In the genomic region with DNA sequence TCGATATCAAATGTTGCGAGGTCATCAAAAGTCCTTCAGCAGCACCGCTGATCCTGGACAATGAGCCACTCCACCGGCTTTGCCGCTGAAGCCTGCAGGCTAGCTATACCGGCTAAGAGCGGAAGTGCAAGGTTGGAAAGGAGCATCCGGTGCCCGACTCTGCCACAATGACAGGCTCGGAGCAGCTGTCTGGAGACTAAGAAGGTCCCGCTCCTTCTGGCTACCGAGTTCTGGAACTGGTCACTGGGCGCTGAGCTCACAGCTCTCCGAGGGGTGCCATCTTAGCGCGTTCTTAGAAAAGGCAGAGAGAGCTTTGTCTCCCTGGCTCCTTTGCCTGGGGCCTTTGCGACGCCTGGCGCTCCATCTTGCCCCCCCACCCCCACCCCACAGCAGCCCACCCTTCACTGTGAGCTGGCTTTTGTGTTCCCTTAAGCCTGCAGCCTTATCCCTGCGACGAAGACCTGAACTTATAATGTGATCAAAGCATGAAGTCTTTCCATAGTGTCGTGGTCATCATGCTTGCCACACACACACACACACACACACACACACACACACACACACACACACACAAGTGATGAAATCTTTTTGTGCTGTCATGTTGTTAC, we compare ENCODE assay signal across 8 mouse cellular contexts. TPM values are rescaled to one million over a fixed set of nuclear protein-coding genes. Genes with fewer than 3 reads are reported as not detected.
DNase-seq lines count a peak whose midpoint lies in the region; ATAC-seq lines count a peak whose summit lies in the region.

No protein-coding gene starts in this region.

- H3K4me1 ChIP-seq in erythroblast, embryonic 14.5 days (ENCODE audit: control insufficient read depth), result peaks cover 8% of the 10 kb centered on the region
- peaks cover 38% of the 10 kb centered on the region for H3K4me1 ChIP-seq in heart, embryonic 16.5 days (ENCODE audit: control insufficient read depth, insufficient read depth, low read length)
- H3K4me1 ChIP-seq in limb, embryonic 15.5 days, result peaks cover 25% of the 10 kb centered on the region

- WGBS in heart, embryonic 16.5 days, result 14% methylated on average over 22 of the region's 22 CpGs
- 19% methylated on average over 22 of the region's 22 CpGs for WGBS in limb, embryonic 15.5 days

- no peaks in the 10 kb centered on the region for H3K9me3 ChIP-seq in erythroblast, embryonic 14.5 days (ENCODE audit: control insufficient read depth, low read length)
- H3K9me3 ChIP-seq in heart, embryonic 16.5 days (replicated peaks; ENCODE audit: control insufficient read depth, low read length), result no peaks in the 10 kb centered on the region
- H3K9me3 ChIP-seq in limb, embryonic 15.5 days, result no peaks in the 10 kb centered on the region

- H3K36me3 ChIP-seq in erythroblast, embryonic 14.5 days (ENCODE audit: control insufficient read depth), result no peaks in the 10 kb centered on the region
- H3K36me3 ChIP-seq in heart, embryonic 16.5 days (ENCODE audit: control insufficient read depth, insufficient read depth), result no peaks in the 10 kb centered on the region
- no peaks in the 10 kb centered on the region for H3K36me3 ChIP-seq in limb, embryonic 15.5 days

- H3K27me3 ChIP-seq in erythroblast, embryonic 14.5 days (ENCODE audit: control insufficient read depth), result peaks cover 6% of the 10 kb centered on the region
- no peaks in the 10 kb centered on the region for H3K27me3 ChIP-seq in heart, embryonic 16.5 days (ENCODE audit: control insufficient read depth, insufficient read depth, low read length)
- no peaks in the 10 kb centered on the region for H3K27me3 ChIP-seq in limb, embryonic 15.5 days

- ATAC-seq in erythroblast, adult 5-6 weeks (replicated peaks; ENCODE audit: low FRiP score, poor library complexity, severe bottlenecking), result no peak
- ATAC-seq in heart, embryonic 16.5 days (replicated peaks; ENCODE audit: extremely low read depth, insufficient read depth, low FRiP score), result no peak; the same call in 1 of the 2 replicates
- no peak for ATAC-seq in limb, embryonic 15.5 days (ENCODE audit: insufficient number of reproducible peaks, low FRiP score, low TSS enrichment, low read depth)
- peak; percentile 48 for ATAC-seq in monocyte, adult 5-6 weeks (replicated peaks; ENCODE audit: insufficient number of reproducible peaks, low FRiP score, low TSS enrichment, poor library complexity, severe bottlenecking)
- no peak; the same call in 1 of the 2 replicates for ATAC-seq in erythroid progenitor cell, adult 5-6 weeks (replicated peaks; ENCODE audit: low FRiP score, poor library complexity, severe bottlenecking)

- H3K4me2 ChIP-seq in heart, embryonic 16.5 days (ENCODE audit: low read depth, low read length), result peak overlapping the region; percentile 68
- peak overlapping the region; percentile 36 for H3K4me2 ChIP-seq in limb, embryonic 15.5 days

- peak; percentile 26 for DNase-seq in adrenal gland, postnatal 25 days
- DNase-seq in frontal cortex, postnatal 36 days (ENCODE audit: low spot score in 2 of 2), result no peak

- peak overlapping the region; percentile 68 for H3K9ac ChIP-seq in heart, embryonic 16.5 days (ENCODE audit: low read length)
- H3K9ac ChIP-seq in limb, embryonic 15.5 days, result no peak overlapping the region

- peak overlapping the region; percentile 45 for H3K4me3 ChIP-seq in erythroblast, embryonic 14.5 days (replicated peaks)
- peak overlapping the region; percentile 44 for H3K4me3 ChIP-seq in heart, embryonic 16.5 days (ENCODE audit: low read length)
- H3K4me3 ChIP-seq in limb, embryonic 15.5 days, result peak overlapping the region; percentile 19

- peak overlapping the region; percentile 61 for H3K27ac ChIP-seq in heart, embryonic 16.5 days (ENCODE audit: low read length)
- H3K27ac ChIP-seq in limb, embryonic 15.5 days, result peak overlapping the region; percentile 5; the same call in 1 of the 2 replicates

RNA-seq across cellular contexts. Expression of a gene that starts 22.2 kb away (rescaled TPM):
- 3.3 and 4.1 TPM in 2 replicates for polyA plus RNA-seq in erythroblast, embryonic 14.5 days (2012)
- 251 and 286 TPM in 2 replicates for total RNA-seq in erythroblast, adult 5-6 weeks (2015; ENCODE audit: low replicate concordance)
- total RNA-seq in erythroblast, adult 5-6 weeks (2017; ENCODE audit: low replicate concordance), result 144 and 157 TPM in 2 replicates
- total RNA-seq in adrenal gland, postnatal 25 days (2021), result 63.8 and 66.3 TPM in 2 replicates
- polyA plus RNA-seq in heart, embryonic 16.5 days (2015; fragmentation: Nextera tagmentation; extraction: Ambion mirVana), result 386 and 413 TPM in 2 replicates
- 191 and 198 TPM in 2 replicates for polyA plus RNA-seq in limb, embryonic 15.5 days (2015; fragmentation: Nextera tagmentation; extraction: Ambion mirVana)
- total RNA-seq in monocyte, adult 5-6 weeks (2017), result 194 to 214 TPM (median 195 TPM) in 3 replicates
- 142 and 159 TPM in 2 replicates for total RNA-seq in erythroid progenitor cell, adult 5-6 weeks (2015; ENCODE audit: low replicate concordance)
- 74.7 and 82.2 TPM in 2 replicates for total RNA-seq in erythroid progenitor cell, adult 5-6 weeks (2017; ENCODE audit: low replicate concordance)

RNA-seq across cellular contexts. Expression of a gene that starts 57.5 kb away (rescaled TPM):
- not detected in 2 replicates for polyA plus RNA-seq in erythroblast, embryonic 14.5 days (2012)
- 2.5 and 3.6 TPM in 2 replicates for total RNA-seq in erythroblast, adult 5-6 weeks (2015; ENCODE audit: low replicate concordance)
- 0.51 and 1.3 TPM in 2 replicates for total RNA-seq in erythroblast, adult 5-6 weeks (2017; ENCODE audit: low replicate concordance)
- 0.09 and 3.4 TPM in 2 replicates for total RNA-seq in adrenal gland, postnatal 25 days (2021)
- 0.19 and 0.80 TPM in 2 replicates for polyA plus RNA-seq in heart, embryonic 16.5 days (2015; fragmentation: Nextera tagmentation; extraction: Ambion mirVana)
- 2.0 and 3.9 TPM in 2 replicates for polyA plus RNA-seq in limb, embryonic 15.5 days (2015; fragmentation: Nextera tagmentation; extraction: Ambion mirVana)
- total RNA-seq in monocyte, adult 5-6 weeks (2017), result 1.4 TPM in 1 of 3 replicates, not detected in the others
- 2.2 TPM in 1 of 2 replicates, not detected in the other for total RNA-seq in erythroid progenitor cell, adult 5-6 weeks (2015; ENCODE audit: low replicate concordance)
- total RNA-seq in erythroid progenitor cell, adult 5-6 weeks (2017; ENCODE audit: low replicate concordance), result 1.4 TPM in 1 of 2 replicates, not detected in the other
